Mouse (Mus musculus) T-helper 2 cell (primary cell): ENCODE results near the gene Pi16.

ENCODE experiments used
- in situ Hi-C: fragments of 300-600 bp; cut with MboI, MseI; formaldehyde crosslinking; loops from one replicate; pipeline ENCODE4 v1.15.1; 2025; ENCODE audit warnings: high pct_unique_total_duplicates

Pi16 gene

DNA sequence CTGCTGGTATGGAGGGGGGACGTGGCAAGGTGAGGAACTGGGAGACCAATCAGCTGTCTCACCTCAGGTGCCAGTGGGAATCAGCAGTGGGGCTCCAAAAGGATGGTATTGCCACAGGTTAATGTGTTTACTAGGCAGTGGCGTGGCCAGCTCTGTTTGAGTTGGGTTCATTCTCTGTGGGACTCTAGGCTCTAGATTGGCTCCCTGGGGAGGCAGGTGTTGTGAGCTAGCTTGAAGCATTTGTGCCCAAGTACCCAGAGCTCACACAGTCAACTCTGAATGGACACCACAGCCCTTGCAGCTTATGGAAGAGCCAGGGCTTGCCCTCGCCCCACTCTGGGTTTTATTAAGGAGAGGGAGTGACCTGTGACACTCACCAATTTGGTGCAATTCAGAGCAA, 13.6 kb upstream of the Pi16 start:
- in situ Hi-C loops: no loop called here

DNA sequence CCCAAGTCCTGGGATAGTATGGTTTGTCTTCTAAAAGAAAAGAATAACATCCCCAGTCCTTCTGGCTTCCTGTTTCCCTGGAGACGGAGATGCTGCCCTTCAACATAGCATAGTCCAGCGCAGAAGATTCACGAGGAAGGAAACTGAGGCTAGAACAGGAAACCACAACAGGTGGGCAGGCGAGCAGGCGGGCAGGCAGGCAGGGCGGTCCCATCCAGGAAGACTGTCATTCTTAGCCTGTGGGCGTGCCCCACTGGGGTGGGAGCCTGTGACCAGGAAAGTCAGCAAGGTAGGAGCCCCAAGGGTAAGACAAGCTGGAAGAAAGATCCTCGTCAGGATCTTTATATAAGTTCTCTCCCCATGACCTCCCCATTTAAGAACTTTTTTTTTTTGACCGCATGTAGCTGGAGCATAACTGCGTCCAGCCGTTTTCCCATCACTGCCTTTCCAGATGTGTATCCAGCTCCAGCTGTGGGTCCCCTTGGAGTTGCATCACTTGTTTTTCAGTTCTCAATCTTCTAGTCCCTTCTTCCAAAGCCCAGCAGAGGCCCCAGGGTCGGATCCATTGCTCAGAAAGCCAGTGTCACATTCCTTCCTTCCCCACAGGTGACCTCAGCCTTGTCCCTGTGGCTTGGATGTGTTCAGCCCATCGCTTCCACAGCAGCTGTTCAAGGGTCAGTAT, 13.0 kb upstream of the Pi16 start:
- in situ Hi-C loops: no loop called here

DNA sequence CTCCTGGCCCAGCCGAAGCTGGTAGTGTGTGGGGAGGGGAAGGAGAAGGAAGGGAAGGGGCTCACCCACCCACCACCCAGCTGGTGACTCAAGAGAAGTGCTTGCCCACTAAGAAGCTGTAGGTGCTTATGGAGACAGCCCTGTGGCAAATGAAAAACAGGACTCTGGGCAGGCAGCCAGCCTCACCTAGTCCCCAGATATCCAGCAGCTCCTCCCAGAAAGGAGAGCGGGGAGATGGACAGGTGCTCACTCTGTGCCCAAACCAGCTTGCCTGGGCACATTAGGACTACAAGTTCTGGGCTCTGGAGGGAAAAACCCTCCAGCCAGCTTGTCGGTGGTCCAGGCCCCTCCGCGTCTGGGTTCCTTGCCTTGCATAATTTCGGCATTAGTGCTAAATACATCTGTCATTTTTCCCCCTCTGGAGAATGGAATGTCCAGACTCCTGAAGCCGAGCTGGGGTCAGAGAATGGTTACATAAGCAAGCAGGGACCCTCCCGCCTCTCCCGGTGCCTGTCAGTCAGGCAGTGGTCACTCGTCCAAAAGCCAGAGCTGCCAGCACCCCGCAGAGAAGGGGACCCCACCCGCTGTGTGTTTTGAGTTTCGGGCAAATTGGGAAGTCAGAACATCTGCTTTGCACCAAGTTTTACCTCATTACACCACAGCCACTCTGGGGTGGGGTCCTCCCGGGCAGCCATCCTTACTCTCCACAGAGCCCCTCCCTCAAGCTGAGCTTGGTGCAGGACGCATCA, 12.2 kb upstream of the Pi16 start:
- in situ Hi-C loops: no loop called here

DNA sequence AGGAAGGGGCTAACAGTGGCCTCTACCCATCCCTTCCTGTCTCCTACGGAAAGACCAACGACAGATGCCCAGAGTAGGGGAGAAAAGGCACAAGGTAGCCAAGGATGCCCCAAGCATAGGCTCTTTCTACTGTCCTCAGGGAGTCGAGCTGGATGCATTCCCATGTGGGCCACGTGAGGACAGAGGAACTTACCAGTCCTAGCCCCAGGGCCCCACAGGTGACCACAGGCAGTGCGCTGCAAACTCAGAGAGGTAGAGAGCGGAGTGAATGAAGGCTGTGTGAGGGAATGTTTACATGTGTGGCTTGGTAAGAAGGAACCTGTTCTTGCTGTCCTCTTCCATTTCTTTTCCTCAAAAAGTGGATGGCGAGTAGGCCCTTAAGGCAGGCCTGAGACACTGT, 11.6 kb upstream of the Pi16 start:
- in situ Hi-C loops: no loop called here

DNA sequence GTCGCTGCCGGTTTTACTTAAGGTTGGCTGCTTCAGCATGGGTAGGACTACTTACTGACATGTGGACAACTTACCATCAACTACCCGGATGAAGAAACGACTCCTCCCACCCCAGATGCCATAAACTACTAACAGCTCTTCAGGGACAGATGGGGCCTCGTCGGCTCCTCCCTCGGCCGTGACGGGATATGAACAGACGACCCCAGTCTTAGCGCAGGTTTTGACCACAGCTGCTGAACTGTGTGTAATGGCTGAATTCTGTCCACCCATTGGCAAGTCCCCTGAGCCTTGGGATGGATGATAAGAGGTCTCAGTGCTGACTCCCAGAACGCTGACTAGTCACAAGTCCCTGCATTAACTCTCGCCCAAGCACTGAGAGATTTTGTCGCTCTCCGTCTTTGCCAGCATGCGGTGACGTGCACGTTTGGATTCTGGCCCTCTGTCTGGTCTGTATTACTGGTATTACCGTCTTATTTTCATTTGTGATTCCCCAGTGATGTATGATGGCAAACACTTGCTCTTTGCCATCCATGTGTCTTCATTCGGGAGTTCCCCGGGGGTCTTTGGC, 7.3 kb upstream of the Pi16 start:
- in situ Hi-C loops: no loop called here

DNA sequence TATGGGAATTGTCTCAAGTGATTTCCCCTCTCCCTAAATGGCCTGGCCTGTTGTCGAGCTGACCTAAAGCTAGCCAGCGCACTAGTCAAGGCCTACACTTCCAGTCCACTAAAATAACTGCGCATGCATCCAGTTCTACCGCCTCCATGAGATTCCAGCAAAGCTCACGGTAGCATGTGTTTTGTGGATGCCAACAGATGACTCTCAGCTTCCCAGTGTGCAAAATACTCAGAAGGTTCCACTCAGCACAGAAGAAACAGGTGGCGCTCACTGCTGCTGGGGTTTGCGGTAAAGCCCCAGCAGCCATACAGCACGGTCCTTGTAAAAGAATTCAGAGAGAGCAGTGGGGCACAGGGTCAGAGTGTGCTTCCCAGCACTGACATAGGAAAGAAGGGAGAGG, 5.9 kb upstream of the Pi16 start:
- in situ Hi-C loops: no loop called here

DNA sequence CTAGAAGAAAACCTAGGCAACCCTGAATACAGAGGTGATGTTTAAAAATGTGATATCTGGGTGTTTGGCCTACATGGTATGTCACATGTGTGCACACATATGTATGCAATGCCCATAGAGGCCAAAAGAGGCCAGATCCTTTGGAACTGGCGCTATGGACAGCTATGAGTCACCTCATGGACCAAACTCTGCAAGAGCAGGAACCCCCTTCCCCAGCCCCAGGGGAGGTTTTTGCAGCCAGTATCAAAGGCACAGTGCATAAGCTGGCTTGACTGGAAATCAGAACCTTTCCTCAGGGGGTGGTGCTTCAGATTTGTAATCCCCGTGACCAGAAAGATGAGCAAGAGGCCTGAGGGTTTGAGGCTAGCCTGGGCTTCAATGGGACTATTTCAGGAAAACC, 5.4 kb upstream of the Pi16 start:
- in situ Hi-C loops: no loop called here

DNA sequence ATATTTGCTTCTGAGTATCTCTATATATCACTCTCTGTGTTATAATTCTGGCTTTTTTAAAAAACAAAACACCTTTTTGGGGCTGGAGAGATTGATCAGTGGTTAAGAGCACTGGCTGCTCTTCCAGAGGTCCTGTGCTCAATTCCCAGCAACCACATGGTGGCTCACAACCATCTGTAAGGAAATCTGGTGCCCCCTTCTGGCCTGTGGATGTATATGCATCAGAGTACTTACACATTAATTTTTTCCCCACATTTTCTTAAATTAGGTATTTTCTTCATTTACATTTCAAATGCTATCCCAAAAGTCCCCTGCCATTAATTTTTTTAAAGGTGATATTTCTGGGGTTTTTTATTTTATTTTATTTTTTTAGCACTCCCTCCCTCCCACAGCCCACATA, 4.2 kb upstream of the Pi16 start:
- in situ Hi-C loops: no loop called here

DNA sequence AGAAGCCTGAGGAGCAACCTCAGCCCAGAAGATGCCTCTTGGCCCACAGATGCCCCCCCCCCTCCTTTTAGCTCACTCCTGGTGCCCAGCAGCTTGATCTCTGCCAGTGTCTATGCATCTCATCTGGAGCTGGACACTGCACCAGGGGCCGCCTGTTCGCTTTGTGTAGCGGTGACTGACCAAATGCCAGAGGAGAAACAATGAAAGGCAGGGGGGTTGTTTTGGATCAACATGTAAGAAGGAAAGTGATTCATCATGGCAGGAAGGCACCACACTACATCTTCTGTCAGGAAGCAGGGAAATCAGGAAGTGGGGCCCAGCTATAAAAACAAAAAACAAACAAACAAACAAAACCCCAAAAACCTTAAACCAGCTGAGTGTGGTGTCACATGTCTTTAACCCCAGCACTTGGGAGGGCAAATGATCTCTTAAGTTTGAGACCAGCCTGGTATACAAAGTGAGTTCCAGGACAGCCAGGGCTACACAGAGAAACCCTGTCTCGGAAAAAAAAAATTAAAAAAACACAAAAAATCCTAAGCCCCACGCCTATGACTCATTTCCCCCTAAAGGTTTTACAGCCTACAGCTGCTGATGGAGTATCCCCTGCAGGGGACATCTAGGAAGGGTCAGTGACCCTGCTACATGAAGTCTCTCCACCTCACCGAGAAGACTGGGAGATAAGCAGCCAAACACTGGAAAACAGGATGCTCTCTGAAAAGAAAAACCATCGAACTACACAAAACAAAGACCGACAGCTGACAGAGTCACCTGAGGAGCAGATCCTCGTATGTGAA, 1.6 kb upstream of the Pi16 start:
- in situ Hi-C loops: no loop called here

DNA sequence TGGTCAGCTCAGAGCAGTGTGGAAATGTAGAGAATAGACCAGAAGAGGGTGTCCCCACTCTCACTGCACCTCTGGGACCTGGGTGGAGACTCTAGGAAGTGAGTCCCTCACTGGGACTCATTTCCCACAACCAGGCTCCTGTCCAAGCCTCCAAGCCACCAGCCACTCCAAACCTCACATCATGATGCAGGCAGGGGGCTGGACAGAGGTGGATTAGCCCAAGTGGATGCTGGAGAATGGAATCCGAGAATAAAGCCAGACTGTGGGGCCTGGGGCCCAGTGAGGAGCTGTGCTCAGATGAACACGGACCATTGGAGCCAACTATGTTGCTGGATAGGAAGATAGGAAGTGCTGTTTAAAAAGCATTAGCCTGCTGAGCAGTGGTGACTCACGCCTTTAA, 589 bp upstream of the Pi16 start:
- in situ Hi-C loops: no loop called here

DNA sequence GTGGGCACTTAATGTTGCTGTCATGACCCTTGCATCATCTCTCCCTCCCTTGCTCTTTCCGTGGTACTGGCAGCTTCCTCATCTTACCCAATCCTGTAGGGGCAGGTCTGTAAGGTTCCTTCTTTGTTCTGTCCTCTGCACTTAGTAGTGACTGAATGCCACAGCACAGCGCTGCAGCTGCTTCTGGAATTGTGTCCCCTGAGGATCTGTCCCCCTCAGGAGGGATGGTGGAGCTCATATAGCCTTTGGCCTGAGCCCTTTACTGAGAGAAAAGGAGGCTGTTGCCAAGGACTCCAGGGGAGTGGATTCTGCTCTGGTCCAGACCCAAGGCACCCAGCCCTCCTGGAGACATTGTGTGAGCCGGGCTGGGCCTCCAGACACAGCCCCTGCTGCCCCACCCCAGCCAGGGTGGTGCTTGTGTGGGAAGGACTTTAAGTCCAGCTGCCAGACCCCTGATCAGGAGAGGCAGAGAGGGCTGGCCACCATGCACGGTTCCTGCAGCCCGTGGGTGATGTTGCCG, 1.3 kb downstream of the Pi16 start:
- in situ Hi-C loops: no loop called here

DNA sequence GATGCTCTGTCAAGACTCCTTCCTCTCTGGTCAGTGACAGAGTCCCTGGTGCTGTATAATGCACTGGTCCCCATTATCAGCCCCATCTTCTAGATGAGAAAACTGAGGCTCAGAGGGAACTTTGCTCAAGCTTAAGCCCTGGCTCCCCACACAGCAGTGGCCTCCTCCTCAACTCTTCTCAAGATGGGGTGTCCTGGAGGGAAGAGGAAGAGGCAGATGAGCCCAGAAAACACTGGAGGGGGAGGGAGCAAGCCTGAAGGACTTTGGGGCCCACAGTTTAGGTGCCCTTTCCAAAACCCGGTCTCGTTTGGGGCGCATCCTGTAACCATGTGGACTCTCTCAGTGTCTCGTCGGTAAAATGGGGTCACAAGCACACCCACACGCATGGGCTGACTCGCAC, 2.0 kb downstream of the Pi16 start:
- in situ Hi-C loops: no loop called here

DNA sequence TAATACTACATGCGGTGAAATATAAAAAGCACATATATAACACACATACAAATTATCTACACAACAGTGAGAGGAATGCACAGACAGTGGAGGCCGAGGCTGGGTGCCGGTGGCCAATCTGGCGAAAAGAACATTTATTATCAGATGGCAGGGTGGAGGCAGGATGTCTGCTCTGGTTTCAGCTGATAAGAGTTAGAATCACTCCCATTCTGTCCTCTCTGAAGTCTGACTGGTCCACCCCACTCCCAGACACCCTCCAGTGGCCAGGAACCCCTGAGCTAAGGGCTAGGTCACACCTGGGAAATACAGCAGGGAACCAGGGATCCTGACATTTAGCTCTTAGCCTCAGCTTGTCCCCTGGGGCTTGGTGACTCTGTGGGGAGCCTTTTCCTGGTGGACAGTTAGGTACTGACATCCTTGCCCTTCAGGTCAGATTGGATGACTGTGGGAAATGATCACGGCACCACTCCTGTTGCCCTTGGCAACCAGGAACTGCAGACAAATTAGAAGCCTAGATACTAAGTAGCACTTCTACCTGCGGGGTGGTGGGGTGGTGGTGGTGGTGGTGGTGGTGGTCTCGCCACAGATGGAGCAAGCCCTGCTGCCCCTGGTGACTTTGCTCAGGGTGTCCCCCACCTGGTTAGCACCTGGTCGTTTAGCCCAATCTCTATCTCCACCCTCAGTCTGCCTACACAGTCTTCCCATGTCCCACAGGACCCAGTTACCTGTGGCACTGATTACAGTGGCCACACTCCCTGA, 2.6 kb downstream of the Pi16 start:
- in situ Hi-C loops: no loop called here

DNA sequence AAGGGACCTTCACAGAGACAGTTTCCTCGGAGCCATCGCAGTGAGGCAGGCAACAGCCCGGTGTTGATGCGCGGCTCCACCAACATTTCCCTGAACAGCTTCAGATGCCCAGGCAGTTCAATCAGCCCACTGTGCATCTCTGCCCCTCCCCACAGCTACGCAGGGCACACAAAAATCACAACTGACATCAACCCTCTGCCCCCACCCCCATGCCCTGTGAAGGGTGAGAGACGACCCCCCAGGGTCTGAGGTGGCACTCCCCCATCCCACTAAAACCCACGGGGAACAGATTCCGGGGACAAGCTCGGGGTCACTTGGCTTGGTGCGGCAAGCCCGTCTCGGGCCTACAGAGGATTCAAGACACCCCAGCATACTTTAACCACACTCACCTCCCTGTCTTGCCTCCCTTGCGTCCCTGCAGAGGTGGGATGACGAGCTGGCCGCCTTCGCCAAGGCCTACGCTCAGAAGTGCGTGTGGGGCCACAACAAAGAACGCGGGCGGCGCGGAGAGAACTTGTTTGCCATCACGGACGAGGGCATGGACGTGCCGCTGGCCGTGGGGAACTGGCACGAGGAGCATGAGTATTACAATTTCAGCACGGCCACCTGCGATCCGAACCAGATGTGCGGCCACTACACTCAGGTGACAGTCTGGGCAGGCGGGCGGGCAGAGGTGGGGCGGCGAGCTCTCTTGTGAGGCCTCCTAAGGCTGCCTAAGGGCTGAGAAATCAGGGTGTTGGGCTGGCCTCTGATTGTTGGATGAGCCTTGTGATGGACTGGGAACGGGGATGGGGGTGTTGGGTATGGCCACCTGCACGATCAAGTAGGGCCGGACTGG, 4.5 kb downstream of the Pi16 start:
- in situ Hi-C loops: no loop called here

DNA sequence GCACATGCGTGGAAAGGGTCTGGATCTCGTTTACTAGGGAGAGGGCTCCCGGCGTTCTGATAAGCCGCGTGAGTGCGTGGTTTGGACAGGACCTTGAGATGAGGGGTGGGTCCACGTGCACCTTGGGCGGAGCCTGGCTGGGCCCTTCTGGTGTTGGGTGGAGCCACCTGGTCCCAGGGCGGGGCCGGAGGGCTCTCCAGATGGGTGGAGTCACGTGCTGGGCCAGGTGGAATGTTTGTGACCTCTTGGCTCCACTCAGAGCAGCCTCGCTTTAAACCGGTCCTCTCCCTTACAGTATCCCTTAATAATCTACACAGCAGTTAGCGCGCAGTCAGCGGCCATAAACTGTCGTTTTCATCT, 5.1 kb downstream of the Pi16 start:
- in situ Hi-C loops: no loop called here

DNA sequence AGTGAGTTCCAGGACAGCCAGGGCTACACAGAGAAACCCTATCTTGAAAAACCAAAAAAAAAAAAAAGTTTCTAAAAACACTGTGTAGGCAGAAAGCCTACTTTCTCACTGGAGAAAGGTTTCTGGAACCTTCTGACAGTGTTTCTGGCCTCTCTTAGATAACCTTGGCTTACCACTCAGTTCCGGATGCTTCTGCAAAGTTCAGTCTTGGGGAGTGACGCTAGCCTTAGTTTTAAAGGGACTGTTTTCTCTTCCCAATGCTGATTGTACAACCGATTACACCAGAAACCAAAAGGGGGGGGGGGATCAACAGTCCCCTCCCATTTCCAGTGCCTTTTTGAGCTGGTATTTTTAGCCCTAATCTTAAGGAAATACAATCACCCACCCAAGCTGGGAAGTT, 6.1 kb downstream of the Pi16 start:
- in situ Hi-C loops: no loop called here

DNA sequence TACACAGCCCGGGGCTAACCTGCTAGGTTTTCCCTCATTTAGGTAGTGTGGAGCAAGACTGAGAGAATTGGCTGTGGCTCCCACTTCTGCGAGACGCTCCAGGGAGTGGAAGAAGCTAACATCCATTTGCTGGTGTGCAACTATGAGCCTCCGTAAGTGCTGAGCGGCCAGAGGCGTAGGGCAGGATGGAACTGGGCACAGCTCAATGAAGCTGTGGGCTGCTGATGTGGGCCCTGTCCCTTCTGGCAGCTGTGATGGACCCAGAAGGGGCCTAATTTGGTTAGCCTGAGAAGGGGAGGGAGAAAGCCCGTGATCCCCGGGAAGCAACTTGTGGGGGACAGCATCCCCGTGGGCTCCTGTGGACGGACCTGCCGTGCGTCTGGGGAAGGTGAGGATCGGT, 8.4 kb downstream of the Pi16 start:
- in situ Hi-C loops: no loop called here

DNA sequence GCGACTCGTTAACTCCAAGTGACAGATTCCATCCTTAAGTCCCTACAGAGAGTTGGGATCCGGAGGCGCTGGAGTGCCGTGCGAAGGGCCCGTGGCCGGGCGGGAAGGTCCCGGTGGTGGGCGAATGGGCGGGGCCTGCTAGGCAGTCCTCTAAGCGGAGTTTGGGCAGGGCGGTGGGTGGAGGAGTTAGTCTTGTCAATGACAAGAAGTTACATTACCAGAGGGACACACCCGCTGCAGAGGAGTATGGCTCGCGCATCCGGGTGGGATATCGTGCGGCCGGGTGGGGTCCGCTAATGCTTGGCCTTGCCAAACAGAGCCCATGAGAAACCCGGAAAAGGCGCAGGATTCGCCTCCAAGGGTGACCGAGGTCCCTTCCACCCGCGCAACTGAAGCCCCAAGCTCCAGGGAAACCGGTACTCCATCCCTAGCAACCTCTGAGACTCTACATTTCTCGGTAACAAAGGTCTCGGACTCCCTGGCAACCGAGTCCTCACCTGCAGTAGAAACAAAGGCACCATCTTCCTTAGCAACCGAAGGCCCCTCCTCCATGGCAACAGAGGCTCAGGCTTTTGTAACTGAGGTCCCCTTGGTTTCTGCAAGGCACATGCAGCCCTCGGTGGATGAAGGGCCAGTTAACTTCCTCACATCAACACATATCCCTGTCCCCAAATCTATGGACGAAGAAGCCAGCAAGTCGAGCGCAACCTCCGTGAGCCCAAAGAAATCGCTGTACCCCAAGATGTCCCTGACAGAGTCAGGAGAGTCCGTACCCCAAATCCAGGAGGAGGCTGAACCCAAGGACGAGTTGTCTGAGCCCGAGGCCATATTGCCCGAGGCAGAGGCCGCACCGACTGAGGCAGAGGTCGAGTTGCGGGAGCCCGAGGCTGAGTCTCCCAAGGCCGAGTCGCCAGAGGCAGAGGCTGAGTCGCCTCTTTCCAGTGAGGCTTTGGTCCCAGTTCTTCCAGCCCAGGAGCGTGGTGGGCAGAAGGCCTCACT, 9.3 kb downstream of the Pi16 start:
- in situ Hi-C loops: no loop called here

DNA sequence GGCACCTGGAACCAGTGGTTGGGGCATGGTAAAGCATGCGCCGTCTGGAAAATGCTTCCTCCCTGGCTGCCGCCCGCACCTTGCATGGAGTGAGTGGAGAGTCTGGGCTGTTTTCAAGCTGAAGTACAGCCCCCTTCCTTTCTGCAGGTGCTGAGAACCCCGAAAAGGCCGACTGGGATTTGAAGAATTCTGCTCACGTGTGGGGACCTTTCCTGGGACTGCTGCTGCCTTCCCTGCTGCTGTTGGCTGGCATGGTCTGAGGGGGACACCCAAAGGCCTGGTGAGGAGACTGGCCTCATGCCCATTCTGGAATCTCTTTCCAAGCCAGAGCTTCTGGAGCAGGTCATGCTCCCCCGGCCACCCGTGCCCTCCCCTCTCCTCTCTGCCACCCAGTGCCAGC, 10.2 kb downstream of the Pi16 start:
- in situ Hi-C loops: no loop called here
